Mouse (Mus musculus): ENCODE data around the gene Serpinb6a. TPM values are rescaled to one million over a fixed set of nuclear protein-coding genes. Genes with fewer than 3 reads are reported as not detected.
"Not testable (repeated sequence)": the region's sequence is repeated elsewhere in the genome, so short reads cannot be mapped to it uniquely, and the experiment has no call there.

Serpinb6a gene
- polyA plus RNA-seq, 1 experiment from 2014 or later: 38.8 TPM

DNA sequence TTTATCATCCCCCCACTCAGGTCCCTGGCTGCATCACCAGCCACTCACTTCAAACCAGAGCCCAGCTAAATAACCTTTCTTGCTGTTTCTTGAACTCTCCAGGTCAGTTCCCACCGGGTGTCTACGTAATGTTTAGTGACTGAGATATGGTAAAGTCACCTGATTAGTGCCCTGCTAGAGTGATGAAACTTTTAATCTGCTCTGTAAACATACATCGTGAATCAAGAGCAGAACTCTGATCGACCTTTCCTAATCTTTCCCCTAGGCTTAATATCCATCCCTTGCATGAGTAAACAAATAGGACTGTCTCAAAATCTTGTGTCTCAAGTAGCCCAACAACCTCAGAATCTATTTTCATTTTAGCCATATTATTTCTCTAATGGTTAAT is 36.6 kb downstream of the Serpinb6a start:
- no peaks in the 10 kb centered on the region for H3K9me3 ChIP-seq
- no peak overlapping the region for H3K9ac ChIP-seq
- no peaks in the 10 kb centered on the region for H3K36me3 ChIP-seq
- 83% methylated on average over 4 of the region's 4 CpGs for WGBS
- no peaks in the 10 kb centered on the region for H3K4me1 ChIP-seq
- H3K4me3 ChIP-seq: no peak overlapping the region
- no peak overlapping the region; the same call in 1 of the 2 replicates for H3K4me2 ChIP-seq (replicated peaks)
- H3K27me3 ChIP-seq (replicated peaks): no peaks in the 10 kb centered on the region
- no peak for ATAC-seq (ENCODE audit: low FRiP score, low read depth)
- no peak overlapping the region for H3K27ac ChIP-seq

DNA sequence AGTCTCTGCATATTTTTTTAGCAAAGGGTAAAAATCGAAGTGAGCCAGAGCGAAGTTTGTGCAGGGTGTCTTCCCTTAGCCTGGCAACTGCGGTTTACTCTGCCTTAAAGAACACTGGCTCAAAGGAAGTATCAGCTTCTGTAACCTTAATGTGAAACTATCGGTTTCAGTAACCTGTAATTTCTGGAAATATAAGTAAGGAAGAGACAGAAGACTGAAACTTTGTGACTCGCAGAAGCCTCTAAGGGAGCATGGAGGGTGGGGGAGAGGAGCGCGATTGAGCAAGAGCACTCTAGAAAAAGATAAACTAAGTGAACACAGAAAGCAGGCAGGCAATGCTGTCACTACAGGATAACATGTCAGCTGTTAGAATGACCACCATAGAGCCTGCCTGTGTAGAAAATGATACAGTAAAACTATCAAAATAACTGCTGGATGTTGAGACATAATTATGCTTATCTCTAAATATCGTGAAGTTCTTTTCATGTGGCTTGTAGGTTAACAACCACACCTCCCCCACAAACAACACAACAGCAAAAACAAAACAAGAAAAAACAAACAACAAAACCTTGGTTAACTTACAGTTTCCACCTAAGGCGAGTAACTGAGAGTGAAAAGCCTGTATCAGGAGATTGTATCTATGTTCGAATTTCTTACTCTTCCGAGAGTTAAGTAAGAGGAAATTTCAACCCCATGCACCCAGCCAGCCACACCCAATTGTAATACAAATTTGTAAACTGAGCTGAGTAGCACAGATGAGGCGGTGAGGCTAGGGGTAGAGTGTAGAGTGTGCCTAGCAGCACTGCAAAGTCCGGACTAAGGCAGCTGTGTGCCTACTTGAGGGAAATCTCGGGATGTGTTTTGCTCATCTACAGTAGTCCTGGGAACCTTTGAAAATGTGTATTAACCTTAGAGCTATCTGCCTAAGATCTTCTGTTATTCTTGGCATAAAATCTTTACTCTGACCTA is 37.3 kb downstream of the Serpinb6a start:
- Histone ChIP-seq H3K4me1 (no peaks in the 10 kb centered on the region), H3K27me3 (replicated peaks) (no peaks in the 10 kb centered on the region), H3K36me3 (no peaks in the 10 kb centered on the region), H3K4me2 (replicated peaks) (peak overlapping the region; percentile 75), H3K9me3 (no peaks in the 10 kb centered on the region), H3K27ac (0 out of 2 replicates have a peak overlapping the region, but pooled peaks have one; percentile 62), H3K4me3 (peak overlapping the region; percentile 50), H3K9ac (peak overlapping the region; percentile 68)
- 27% methylated on average over 14 of the region's 14 CpGs for WGBS
- peak; percentile 34 for ATAC-seq (ENCODE audit: low FRiP score, low read depth)

DNA sequence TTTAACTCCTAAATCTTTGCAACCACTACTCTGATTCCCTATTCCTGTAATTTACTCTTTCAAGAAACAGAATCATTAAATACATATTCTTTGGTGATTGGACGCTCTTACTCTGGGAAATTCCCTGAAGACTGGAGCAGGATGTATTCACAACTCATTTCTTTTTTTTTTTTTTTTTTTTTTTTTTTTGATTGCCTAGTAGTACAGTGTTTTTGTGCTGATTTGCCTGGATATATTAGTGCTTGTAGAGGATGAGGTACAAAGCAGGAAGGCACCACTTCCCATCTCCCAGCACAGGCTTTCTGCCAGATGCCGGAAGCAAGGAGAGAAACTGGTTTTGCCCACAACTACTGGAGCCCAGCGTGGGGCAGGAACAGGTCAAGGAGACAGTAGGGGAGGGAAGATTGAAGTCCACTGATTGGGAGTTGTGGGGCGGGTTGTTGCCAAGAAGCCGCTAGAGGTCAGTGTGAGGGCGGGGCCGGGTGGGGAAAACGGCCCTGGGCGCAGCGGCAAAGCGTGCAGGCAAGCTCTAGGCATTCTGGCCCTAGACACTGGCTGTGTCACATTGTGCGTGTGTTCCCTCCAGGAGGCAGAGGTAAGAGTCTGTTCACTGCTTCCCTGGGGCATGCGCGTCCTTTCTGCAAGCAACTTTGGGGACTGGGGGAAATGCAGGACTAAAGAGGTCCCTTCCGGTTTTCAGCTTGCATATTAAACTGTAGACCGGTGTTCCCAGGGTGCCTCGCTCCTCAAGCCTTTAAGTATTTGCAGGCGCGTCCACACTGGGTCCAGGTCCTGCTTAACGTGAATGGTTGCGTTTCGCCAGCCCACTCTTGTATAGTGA is 38.2 kb downstream of the Serpinb6a start, which contains the start of gene Nqo2:
Gene Nqo2, plus strand, starts transcription at position 482 of the 841 bp plus-strand sequence.
- 3% methylated on average over 22 of the region's 22 CpGs for WGBS
- H3K27me3 ChIP-seq (replicated peaks): no peaks in the 10 kb centered on the region
- peak within 1 kb of the TSS; percentile 50 for H3K4me3 ChIP-seq
- ATAC-seq (ENCODE audit: low FRiP score, low read depth): peak; percentile 91
- H3K9me3 ChIP-seq: no peaks in the 10 kb centered on the region
- H3K36me3 ChIP-seq: no peaks in the 10 kb centered on the region
- H3K27ac ChIP-seq: peak within 1 kb of the TSS; percentile 62; the same call in 1 of the 2 replicates
- peak within 1 kb of the TSS; percentile 75 for H3K4me2 ChIP-seq (replicated peaks)
- H3K9ac ChIP-seq: peak within 1 kb of the TSS; percentile 68
- H3K4me1 ChIP-seq: no peaks in the 10 kb centered on the region

DNA sequence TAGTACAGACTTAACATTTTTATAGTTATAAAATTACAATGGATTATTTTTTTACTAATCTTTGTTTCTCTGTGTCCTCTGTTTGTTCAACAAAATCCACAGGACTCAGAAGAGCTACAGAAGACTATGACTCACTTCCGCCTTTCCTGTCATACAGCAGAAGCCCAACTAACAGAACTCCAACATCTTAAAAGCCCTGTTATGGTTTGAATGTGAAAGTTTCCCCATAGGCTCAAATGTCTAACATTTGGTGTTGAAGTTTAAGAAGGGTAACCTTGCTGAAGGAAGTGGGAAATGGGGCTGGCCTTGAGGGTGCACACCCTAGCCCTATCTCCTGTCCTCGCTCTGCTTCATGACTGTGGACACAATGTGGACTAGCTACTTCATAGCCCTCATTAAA is 42.8 kb downstream of the Serpinb6a start:
- no peaks in the 10 kb centered on the region for H3K36me3 ChIP-seq
- H3K9me3 ChIP-seq: no peaks in the 10 kb centered on the region
- no peak overlapping the region for H3K9ac ChIP-seq
- no peak overlapping the region for H3K4me3 ChIP-seq
- no peak for ATAC-seq (ENCODE audit: low FRiP score, low read depth)
- H3K4me1 ChIP-seq: no peaks in the 10 kb centered on the region
- H3K4me2 ChIP-seq (replicated peaks): no peak overlapping the region
- WGBS: 93% methylated on average over 2 of the region's 2 CpGs
- no peak overlapping the region for H3K27ac ChIP-seq
- no peaks in the 10 kb centered on the region for H3K27me3 ChIP-seq (replicated peaks)

DNA sequence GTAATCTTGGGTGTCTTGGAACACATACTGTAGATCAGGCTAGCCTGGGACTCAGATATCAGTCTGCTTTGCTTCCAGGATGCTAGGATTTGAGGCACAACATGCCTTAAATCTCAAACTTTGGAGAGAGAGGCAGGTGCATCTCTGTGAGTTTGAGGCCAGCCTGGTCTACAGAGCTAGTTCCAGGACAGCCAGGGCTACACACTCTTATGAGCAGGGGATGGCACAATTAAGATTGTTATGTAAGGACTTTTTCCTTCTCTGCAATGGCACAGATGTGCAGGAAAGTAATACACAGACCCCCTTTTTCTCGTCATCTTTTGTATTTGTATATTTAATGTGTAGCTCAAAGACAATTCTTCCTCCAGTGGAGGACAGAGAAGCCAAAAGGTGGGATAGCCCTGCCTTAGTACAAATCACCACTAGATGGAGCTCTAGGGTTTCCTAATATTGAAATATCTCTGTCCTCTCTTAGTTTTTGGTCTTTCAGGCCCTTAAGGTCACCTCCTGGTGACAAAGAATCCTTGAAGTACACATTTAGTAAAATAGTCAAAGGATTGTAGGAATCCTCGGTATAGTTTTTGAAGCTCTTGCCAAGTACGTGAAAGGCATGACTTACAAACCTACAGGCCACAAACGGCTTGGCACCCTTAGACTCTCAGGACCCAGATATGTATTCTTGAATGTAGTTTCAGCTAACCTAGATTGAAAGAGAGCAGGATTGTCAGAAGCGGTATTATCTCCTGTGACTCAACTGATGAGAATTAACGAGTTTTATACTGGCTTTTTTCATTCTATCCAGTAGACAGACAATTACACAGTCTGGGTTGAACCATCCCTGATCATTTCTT is 45.8 kb downstream of the Serpinb6a start:
- no peak overlapping the region for H3K4me2 ChIP-seq (replicated peaks)
- ATAC-seq (ENCODE audit: low FRiP score, low read depth): peak; percentile 44; the same call in 1 of the 2 replicates
- no peaks in the 10 kb centered on the region for H3K27me3 ChIP-seq (replicated peaks)
- H3K27ac ChIP-seq: no peak overlapping the region
- 40% methylated on average over 6 of the region's 6 CpGs for WGBS
- no peaks in the 10 kb centered on the region for H3K4me1 ChIP-seq
- H3K4me3 ChIP-seq: no peak overlapping the region
- no peaks in the 10 kb centered on the region for H3K36me3 ChIP-seq
- H3K9ac ChIP-seq: no peak overlapping the region
- no peaks in the 10 kb centered on the region for H3K9me3 ChIP-seq

DNA sequence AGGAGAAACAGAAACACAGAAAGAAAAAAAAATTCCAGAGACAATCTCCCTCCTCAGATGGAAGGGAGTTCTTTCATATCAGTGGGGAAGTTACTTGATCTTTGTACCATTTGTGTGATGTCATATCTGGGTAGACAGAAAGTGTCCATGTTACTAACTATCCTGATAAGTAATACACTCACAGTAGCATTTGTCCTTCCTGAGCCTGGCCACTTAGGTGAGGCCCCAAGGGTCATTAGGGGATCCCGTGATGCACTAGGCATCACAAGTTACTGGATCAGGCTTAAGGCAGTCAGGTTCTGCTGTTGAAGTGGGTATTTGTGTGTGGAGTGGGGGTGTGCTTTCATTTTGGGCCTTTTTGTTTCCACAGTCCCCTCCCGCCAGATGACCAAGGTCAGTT is 49.6 kb downstream of the Serpinb6a start:
- Histone ChIP-seq H3K4me1 (no peaks in the 10 kb centered on the region), H3K4me3 (no peak overlapping the region), H3K9ac (no peak overlapping the region), H3K4me2 (replicated peaks) (no peak overlapping the region), H3K9me3 (no peaks in the 10 kb centered on the region), H3K27me3 (replicated peaks) (no peaks in the 10 kb centered on the region), H3K36me3 (no peaks in the 10 kb centered on the region), H3K27ac (no peak overlapping the region)
- 82% methylated on average over 2 of the region's 2 CpGs for WGBS
- ATAC-seq (ENCODE audit: low FRiP score, low read depth): no peak

DNA sequence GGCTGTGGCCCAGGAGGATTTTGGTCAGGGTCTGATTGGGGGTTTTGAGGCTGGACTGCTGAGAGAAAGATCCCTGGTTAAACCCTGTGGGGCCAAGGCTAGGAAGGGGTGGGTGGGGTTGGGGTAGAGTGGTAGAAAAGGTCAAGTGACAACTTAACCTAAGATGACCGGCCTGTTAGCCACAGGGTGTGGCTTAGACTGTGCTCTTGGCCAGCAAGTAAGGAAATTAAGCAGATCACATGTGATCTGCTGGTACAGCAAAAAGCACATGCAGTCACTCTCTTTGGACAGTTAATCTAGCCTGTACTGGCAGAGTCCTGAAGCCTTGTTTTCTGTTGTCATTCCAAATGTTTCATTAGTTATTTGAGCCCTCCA is 50.5 kb downstream of the Serpinb6a start:
- Histone ChIP-seq H3K4me1 (no peaks in the 10 kb centered on the region), H3K4me3 (no peak overlapping the region), H3K27ac (no peak overlapping the region), H3K9ac (no peak overlapping the region), H3K9me3 (no peaks in the 10 kb centered on the region), H3K27me3 (replicated peaks) (no peaks in the 10 kb centered on the region), H3K36me3 (no peaks in the 10 kb centered on the region), H3K4me2 (replicated peaks) (no peak overlapping the region)
- no peak for ATAC-seq (ENCODE audit: low FRiP score, low read depth)
- WGBS: 65% methylated on average over 1 of the region's 1 CpGs

DNA sequence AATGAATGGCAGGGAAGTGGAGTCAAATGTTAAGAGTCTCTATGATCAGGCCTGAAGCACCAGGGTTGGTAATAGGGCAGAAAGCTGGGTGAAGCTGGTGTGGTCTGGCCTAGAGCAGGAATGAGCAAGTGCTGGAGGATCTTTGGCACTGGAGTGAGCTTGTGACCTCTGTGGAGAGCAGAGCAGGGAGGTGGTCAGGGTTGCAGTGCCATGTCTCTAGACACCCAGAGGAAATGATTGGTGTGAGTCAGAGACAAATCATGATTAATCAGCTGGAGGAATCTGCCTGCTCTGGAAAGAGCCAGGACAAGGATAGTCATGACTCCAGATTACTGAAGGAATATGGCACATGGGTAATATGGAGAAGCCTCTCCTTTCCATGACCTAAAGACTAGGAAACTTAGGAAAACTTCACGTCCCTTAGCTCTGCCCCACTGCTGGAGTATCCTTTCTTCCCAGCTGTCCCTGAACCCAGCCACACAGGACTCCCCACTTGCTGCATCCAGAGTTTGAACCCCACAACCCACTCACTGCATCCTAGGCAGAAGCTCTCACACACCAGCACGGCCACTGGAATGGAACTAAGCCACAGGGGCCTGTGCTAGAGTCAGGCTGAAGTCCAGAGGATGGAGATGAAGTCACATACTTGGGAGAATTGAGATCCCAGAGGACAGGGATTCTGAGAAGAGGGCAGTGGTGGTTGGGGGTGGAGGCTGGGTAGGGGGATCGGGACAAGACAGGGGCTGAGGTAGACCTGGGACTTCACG is 51.1 kb downstream of the Serpinb6a start:
- Histone ChIP-seq H3K4me2 (replicated peaks) (no peak overlapping the region), H3K4me3 (no peak overlapping the region), H3K4me1 (no peaks in the 10 kb centered on the region), H3K27ac (no peak overlapping the region), H3K9me3 (no peaks in the 10 kb centered on the region), H3K27me3 (replicated peaks) (no peaks in the 10 kb centered on the region), H3K9ac (no peak overlapping the region), H3K36me3 (no peaks in the 10 kb centered on the region)
- no peak for ATAC-seq (ENCODE audit: low FRiP score, low read depth)
- 86% methylated on average over 4 of the region's 4 CpGs for WGBS

DNA sequence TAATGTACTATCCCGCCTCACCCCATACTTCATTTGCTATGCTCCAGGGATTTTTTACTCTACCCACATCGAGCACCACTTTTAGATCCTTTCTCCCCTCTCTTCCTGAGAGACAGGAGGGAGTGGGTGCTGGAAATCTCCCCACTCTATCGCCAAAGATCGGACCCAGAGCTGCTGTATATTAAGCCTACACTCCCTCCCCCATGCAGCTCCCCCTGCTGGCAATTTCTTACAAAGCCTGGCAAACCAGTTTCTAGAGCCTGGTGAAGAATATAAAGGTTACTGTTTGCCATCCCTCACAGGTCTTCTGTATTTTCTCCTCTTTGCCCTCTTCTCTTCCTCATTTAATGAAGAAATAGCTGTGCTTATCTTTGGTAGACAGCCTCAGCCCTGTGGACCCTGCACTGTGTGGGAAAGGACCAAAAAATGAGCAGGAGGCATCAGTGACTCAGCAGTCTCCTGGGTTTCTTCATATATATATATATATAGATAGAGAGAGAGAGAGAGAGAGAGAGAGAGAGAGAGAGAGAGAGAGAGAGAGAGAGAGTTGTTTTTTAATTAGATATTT is 60.3 kb downstream of the Serpinb6a start:
- WGBS: 53% methylated on average over 4 of the region's 4 CpGs
- Histone ChIP-seq H3K9me3 (no peaks in the 10 kb centered on the region), H3K4me1 (no peaks in the 10 kb centered on the region), H3K4me3 (no peak overlapping the region), H3K4me2 (replicated peaks) (no peak overlapping the region), H3K27ac (no peak overlapping the region), H3K27me3 (replicated peaks) (no peaks in the 10 kb centered on the region), H3K36me3 (no peaks in the 10 kb centered on the region), H3K9ac (no peak overlapping the region)
- ATAC-seq (ENCODE audit: low FRiP score, low read depth): no peak

DNA sequence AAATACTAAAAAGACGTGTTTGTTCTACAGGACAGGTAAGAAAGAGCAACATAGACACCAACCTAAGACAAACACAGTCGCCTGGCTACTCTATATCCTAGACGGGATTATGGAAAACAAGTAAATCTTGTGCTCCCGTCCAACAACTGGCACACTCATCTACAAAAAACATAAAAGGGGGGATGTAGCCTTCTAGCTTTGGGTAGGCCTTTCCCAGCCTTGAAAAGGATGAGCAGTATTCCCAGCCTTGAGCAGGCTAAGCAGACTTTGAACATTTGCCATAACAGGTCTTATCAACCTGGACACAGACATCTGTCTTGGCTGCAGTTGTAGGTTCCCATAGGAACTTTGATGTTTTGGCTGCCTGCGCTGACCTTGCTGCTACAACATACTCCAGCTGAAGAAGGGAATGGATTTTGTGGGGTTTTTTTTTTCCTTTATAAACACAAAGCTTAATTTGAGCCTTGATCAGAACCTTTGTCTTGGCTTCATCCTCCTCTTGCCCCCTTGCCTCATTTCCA is 61.2 kb downstream of the Serpinb6a start:
- no peak overlapping the region for H3K9ac ChIP-seq
- H3K27me3 ChIP-seq (replicated peaks): no peaks in the 10 kb centered on the region
- H3K4me3 ChIP-seq: no peak overlapping the region
- no peaks in the 10 kb centered on the region for H3K9me3 ChIP-seq
- 86% methylated on average over 5 of the region's 5 CpGs for WGBS
- no peak overlapping the region for H3K27ac ChIP-seq
- H3K4me1 ChIP-seq: no peaks in the 10 kb centered on the region
- H3K36me3 ChIP-seq: no peaks in the 10 kb centered on the region
- no peak for ATAC-seq (ENCODE audit: low FRiP score, low read depth)
- H3K4me2 ChIP-seq (replicated peaks): no peak overlapping the region

DNA sequence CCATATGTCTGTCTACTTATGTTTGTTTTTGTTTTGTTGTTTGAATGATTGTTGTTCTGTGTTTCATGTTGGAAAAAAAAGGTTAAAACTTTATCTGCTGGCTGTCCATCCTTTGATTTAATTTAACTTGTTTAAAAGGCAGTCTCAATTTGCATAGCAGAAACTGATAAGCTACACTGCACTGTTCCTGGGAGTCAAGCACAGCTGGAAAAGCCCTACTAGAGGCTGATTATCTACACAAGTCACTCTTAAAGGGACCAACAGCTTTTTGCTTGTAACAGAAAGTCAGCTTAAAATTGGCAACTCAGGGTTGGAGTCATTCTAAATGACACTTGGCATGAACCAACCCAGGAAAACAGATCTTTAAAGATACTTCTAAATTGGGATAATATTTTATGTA is 65.0 kb downstream of the Serpinb6a start:
- H3K4me1 ChIP-seq; H3K4me2 ChIP-seq (replicated peaks); H3K9me3 ChIP-seq; H3K9ac ChIP-seq; H3K27me3 ChIP-seq (replicated peaks); H3K4me3 ChIP-seq; H3K36me3 ChIP-seq; ATAC-seq (ENCODE audit: low FRiP score, low read depth); H3K27ac ChIP-seq: not testable (repeated sequence)
